Mouse (Mus musculus): ENCODE data around the gene P2ry2. TPM values are rescaled to one million over a fixed set of nuclear protein-coding genes. Genes with fewer than 3 reads are reported as not detected.

P2ry2 gene
- total and polyA plus RNA-seq, 3 experiments, result 0.87 to 1.7 (median 1.4) TPM

DNA sequence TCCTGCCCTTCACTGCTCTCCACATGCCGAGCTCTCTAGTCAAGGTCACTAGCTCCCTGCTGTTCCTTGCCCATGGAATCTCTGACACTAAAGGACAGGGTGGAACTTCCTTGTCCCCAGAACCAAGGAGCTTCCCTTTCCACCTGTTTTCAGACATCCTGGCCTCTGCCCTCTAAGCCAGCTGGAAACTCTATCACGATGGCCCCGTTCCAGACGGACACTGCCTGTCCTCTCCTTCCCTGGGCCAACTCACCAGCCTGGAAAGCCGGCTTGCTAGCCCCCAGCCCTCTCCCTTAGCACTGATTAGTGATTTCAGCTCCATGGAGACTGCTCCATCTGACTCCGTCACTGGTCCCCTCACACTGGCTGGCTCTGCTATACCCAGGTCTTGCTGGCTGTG lies 10.4 kb downstream of the P2ry2 start:
- H3K27me3 ChIP-seq (replicated peaks), result no peaks in the 10 kb centered on the region
- no peak overlapping the region for H3K4me2 ChIP-seq (ENCODE audit: insufficient read depth, low read depth, poor library complexity, severe bottlenecking)
- H3K27ac ChIP-seq (ENCODE audit: insufficient read depth, low read depth), result no peak overlapping the region
- DNase-seq (ENCODE audit: extremely low read depth), result no peak
- TF ChIP-seq UBTF (IDR thresholded peaks at IDR 0.05; ENCODE audit: low read depth, low read length), result no peak
- peaks cover 4 to 19% of the 10 kb centered on the region in 2 experiments; a peak in 3 of 4 replicates for H3K4me1 ChIP-seq (ENCODE audit: control insufficient read depth in 1 of 2, insufficient read depth in 2 of 2)
- in situ Hi-C loops (cut with MboI; ENCODE audit: low pct_ligation_motif_present, low pct_unique_long_range_greater_than_20kb, low sequenced_read_pairs) (no loop called here), dilution Hi-C loops (cut with MboI; ENCODE audit: extremely low pct_ligation_motif_present, extremely low pct_unique_long_range_greater_than_20kb, low sequenced_read_pairs) (no loop called here)
- no peaks in the 10 kb centered on the region for H3K79me2 ChIP-seq (replicated peaks; ENCODE audit: control insufficient read depth, extremely low read depth, insufficient read depth, poor library complexity, severe bottlenecking)
- peaks cover 0 to 10% of the 10 kb centered on the region in 2 experiments for H3K36me3 ChIP-seq (replicated peaks in 1 of 2; ENCODE audit: control insufficient read depth in 1 of 2, insufficient read depth in 1 of 2, low read length in 1 of 2)
- no peaks in the 10 kb centered on the region for H3K9me3 ChIP-seq (replicated peaks; ENCODE audit: low read length)
- H3K4me3 ChIP-seq (replicated peaks in 1 of 3; ENCODE audit: low read depth in 2 of 3, low read length in 2 of 3, poor library complexity in 1 of 3), result no peak overlapping the region
- H3K9ac ChIP-seq (ENCODE audit: insufficient read depth, low read depth), result no peak overlapping the region

DNA sequence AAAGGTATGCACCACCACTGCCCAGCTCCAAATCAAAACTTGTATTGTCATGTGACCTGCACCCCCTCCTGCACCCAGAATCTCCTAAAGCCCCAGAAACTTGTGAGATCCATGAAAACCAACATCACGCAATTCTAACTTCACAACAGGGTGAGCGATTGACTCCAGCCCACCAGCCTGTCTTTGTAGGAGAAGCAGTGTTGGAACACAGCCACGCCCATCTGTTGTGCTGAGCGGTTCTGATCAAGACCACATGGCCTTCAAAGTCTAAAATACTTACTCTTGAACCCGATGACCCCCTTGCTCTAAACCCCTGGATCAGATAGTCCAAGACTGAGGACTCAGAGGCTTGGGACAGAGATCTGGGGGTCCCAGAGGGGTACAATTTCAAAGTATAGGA lies 13.0 kb downstream of the P2ry2 start:
- Histone ChIP-seq H3K4me3 (replicated peaks in 1 of 3; ENCODE audit: low read depth in 2 of 3, low read length in 2 of 3, poor library complexity in 1 of 3) (no peak overlapping the region), H3K27me3 (replicated peaks) (no peaks in the 10 kb centered on the region), H3K27ac (ENCODE audit: insufficient read depth, low read depth) (no peak overlapping the region), H3K9me3 (replicated peaks; ENCODE audit: low read length) (no peaks in the 10 kb centered on the region), H3K9ac (ENCODE audit: insufficient read depth, low read depth) (no peak overlapping the region), H3K4me2 (ENCODE audit: insufficient read depth, low read depth, poor library complexity, severe bottlenecking) (no peak overlapping the region), H3K4me1 (ENCODE audit: control insufficient read depth in 1 of 2, insufficient read depth in 2 of 2) (0 out of 4 replicates have a peak, but pooled peaks cover 0 to 4% of the 10 kb centered on the region in 2 experiments), H3K79me2 (replicated peaks; ENCODE audit: control insufficient read depth, extremely low read depth, insufficient read depth, poor library complexity, severe bottlenecking) (no peaks in the 10 kb centered on the region), H3K36me3 (replicated peaks in 1 of 2; ENCODE audit: control insufficient read depth in 1 of 2, insufficient read depth in 1 of 2, low read length in 1 of 2) (peaks cover 0 to 10% of the 10 kb centered on the region in 2 experiments)
- in situ Hi-C loops (cut with MboI; ENCODE audit: low pct_ligation_motif_present, low pct_unique_long_range_greater_than_20kb, low sequenced_read_pairs), result loop anchor here (10.0 kb wide), 1 partner anchor 45 kb away; no protein-coding TSS in a partner anchor
- no peak for TF ChIP-seq MYC (IDR thresholded peaks at IDR 0.05; ENCODE audit: low read depth, low read length)
- TF ChIP-seq SIN3A (IDR thresholded peaks at IDR 0.05; ENCODE audit: low read length), result no peak
- TF ChIP-seq MEF2A (IDR thresholded peaks at IDR 0.05; ENCODE audit: borderline replicate concordance, low read depth, low read length), result no peak
- no peak for TF ChIP-seq MXI1 (IDR thresholded peaks at IDR 0.05; ENCODE audit: low read depth, low read length)
- no peak for TF ChIP-seq TCF12 (IDR thresholded peaks at IDR 0.05; ENCODE audit: low read depth, low read length)
- TF ChIP-seq ZNF384 (IDR thresholded peaks at IDR 0.05; ENCODE audit: low read depth, low read length), result no peak
- TF ChIP-seq ETS1 (conservative IDR thresholded peaks at IDR 0.05; ENCODE audit: low read depth, low read length), result no peak
- no peak for TF ChIP-seq PAX5 (IDR thresholded peaks at IDR 0.05; ENCODE audit: low read length)
- TF ChIP-seq POLR2AphosphoS2 (IDR thresholded peaks at IDR 0.05; ENCODE audit: low read depth, low read length), result no peak
- TF ChIP-seq ELF1 (IDR thresholded peaks at IDR 0.05; ENCODE audit: low read depth, low read length), result no peak
- no peak for TF ChIP-seq CHD2 (IDR thresholded peaks at IDR 0.05; ENCODE audit: low read length)
- dilution Hi-C loops (cut with MboI; ENCODE audit: extremely low pct_ligation_motif_present, extremely low pct_unique_long_range_greater_than_20kb, low sequenced_read_pairs), result no loop called here
- no peak for DNase-seq (ENCODE audit: extremely low read depth)

- no peak for TF ChIP-seq USF2 (conservative IDR thresholded peaks at IDR 0.05; ENCODE audit: low read depth, low read length)
- no peak for TF ChIP-seq E2F4 (IDR thresholded peaks at IDR 0.05; ENCODE audit: insufficient replicate concordance, low read depth, low read length)
- TF ChIP-seq IRF4 (IDR thresholded peaks at IDR 0.05; ENCODE audit: low read depth, low read length), result no peak
- no peak for TF ChIP-seq JUND (conservative IDR thresholded peaks at IDR 0.05; ENCODE audit: low read depth, low read length)
- no peak for TF ChIP-seq CHD2 (IDR thresholded peaks at IDR 0.05; ENCODE audit: low read length)
- no peak for TF ChIP-seq EP300 (IDR thresholded peaks at IDR 0.05; ENCODE audit: low read length)
- TF ChIP-seq ETS1 (conservative IDR thresholded peaks at IDR 0.05; ENCODE audit: low read depth, low read length), result no peak
- dilution Hi-C loops (cut with MboI; ENCODE audit: extremely low pct_ligation_motif_present, extremely low pct_unique_long_range_greater_than_20kb, low sequenced_read_pairs), result no loop called here
- in situ Hi-C loops (cut with MboI; ENCODE audit: low pct_ligation_motif_present, low pct_unique_long_range_greater_than_20kb, low sequenced_read_pairs), result loop anchor here (10.0 kb wide), 1 partner anchor 46 kb away; no protein-coding TSS in a partner anchor
These were observed 14.1 kb downstream of the P2ry2 start for GRCm38 (mm10) chr7:100998578-100998960.

More at GRCm38 (mm10) chr7:100998578-100998960, 14.1 kb downstream of the P2ry2 start:
- no peak for DNase-seq (ENCODE audit: extremely low read depth)
- Histone ChIP-seq H3K4me3 (replicated peaks in 1 of 3; ENCODE audit: low read depth in 2 of 3, low read length in 2 of 3, poor library complexity in 1 of 3) (no peak overlapping the region), H3K4me1 (ENCODE audit: control insufficient read depth in 1 of 2, insufficient read depth in 2 of 2) (0 out of 4 replicates have a peak, but pooled peaks cover 0 to under 1% of the 10 kb centered on the region in 2 experiments), H3K36me3 (replicated peaks in 1 of 2; ENCODE audit: control insufficient read depth in 1 of 2, insufficient read depth in 1 of 2, low read length in 1 of 2) (peaks cover 0 to 10% of the 10 kb centered on the region in 2 experiments), H3K9ac (ENCODE audit: insufficient read depth, low read depth) (no peak overlapping the region), H3K27ac (ENCODE audit: insufficient read depth, low read depth) (no peak overlapping the region), H3K9me3 (replicated peaks; ENCODE audit: low read length) (no peaks in the 10 kb centered on the region), H3K4me2 (ENCODE audit: insufficient read depth, low read depth, poor library complexity, severe bottlenecking) (no peak overlapping the region), H3K79me2 (replicated peaks; ENCODE audit: control insufficient read depth, extremely low read depth, insufficient read depth, poor library complexity, severe bottlenecking) (no peaks in the 10 kb centered on the region), H3K27me3 (replicated peaks) (no peaks in the 10 kb centered on the region)
